Mouse (Mus musculus) ES-CJ7 (cell line): ENCODE measurements around the gene Ap5s1.

Experiments
- DNase-seq: peaks from one replicate; pipeline ENCODE4 v3.0.0; 2011; ENCODE audit warnings: low read depth, low spot score

Gene Ap5s1

GRCm38 (mm10) chr2:131187602-131187922, 19.3 kb upstream of the Ap5s1 start:
- no peak for DNase-seq

- DNase-seq = no peak
Measured at GRCm38 (mm10) chr2:131188311-131188710, 18.6 kb upstream of the Ap5s1 start.

DNA sequence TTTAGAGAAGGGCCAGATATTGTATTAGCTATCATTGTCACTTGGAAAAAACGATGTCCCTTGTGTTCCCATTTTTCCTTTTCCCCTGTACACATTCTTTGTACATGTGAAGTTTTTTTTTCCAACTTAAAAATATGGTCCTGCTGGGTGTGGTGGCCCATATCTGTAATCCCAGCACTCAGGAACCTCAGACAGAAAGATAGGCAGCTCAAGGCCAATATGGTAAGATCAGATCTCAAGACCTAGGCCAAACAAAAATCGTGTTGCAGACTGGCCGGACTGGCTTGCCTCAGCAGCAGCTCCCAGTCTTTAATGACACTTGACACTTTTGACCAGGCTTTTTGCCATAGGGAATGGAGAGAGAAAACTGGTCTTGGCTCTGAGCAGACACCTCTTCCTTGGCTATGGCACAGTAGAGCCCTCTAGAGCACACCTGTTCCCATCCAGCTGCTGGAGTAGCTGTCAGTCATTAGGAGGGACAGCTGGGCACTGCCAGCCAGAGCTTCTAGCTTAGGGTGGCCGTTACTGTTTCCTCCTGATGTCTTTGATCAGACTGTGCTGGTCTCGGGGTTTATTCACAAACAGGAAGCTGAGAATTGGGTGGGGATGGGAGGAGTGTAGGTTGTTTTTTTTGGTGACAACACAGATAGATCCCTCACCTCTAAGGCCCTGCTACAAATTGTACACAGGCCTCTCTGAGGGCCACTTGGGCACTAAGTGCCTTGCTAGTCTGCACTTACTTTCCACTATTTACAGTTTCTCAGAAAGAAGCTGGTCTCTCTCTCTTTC, 17.2 kb upstream of the Ap5s1 start:
- no peak for DNase-seq

- DNase-seq = no peak
Measured at GRCm38 (mm10) chr2:131190344-131191004, 16.4 kb upstream of the Ap5s1 start.

- DNase-seq = no peak
Measured at GRCm38 (mm10) chr2:131191005-131191390, 15.9 kb upstream of the Ap5s1 start.

DNA sequence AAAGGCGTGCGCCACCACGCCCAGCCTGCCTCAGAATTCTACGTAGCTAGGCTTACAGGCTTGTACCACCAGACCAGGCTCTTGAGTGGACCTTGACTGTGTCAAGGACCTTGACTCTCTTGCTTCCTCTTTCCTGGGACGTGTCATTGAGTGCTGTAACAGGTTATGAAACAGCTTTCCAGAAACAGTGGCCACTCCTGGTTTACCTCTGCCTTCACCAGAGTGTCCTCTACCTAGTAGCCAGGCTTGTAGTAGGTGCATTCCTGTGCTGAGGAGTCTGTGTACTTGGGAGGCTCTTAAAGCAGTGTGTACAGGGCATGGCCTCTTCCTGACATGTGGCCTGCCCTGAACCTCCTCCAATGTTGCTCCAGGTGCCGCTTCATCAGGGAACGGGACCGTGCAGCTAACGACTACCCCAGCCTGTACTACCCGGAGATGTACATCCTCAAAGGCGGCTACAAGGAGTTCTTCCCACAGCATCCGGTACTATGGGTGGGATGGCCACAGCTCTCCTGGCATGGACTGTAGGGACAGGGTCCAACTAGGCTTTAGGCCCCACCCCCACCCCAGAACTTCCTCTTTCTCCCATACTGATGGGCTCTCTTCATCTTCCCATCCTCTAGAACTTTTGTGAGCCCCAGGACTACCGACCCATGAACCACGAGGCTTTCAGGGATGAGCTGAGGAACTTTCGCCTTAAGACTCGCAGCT, 10.1 kb upstream of the Ap5s1 start:
- DNase-seq = no peak

DNA sequence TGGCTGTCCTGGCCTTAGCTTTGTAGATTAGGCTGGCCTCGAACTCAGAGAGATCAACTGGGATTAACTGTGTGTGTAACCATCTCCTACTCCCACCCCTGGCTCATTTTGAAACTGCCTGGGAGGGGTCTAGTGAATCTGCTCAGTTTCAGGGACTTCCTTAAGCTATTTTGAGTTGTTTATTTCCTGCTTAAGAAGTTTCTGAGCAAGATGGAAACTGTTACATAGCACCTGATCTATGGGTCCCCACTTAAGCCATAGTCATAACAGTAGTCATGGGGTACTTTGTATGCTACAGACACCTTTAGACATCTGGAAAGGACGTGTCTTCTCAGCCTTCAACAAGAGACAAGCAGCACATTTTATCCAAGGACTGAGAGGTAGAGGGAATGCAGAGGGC, 6.2 kb upstream of the Ap5s1 start:
- no peak for DNase-seq

DNA sequence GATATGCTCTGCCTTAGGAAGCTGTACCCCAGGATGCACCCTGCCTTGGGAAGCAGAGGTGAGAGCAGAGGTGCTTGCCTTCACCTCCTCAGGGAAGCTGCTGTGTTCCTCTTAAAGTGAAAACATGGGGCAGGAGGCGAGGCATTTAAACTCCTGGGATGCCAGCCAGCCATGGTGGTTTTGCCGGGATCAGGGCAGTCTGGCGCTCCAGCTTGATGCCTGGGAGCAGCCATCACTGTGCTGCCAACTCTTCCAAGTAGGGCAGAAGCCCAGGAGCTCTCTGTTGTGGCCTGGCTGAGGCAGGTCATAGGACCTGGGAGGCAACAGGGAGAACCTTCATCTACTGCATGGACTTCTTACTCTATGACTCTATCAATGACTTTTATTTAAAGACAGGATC, 5.6 kb upstream of the Ap5s1 start:
- DNase-seq = no peak

GRCm38 (mm10) chr2:131203816-131204409, 3.0 kb upstream of the Ap5s1 start:
- no peak for DNase-seq

DNA sequence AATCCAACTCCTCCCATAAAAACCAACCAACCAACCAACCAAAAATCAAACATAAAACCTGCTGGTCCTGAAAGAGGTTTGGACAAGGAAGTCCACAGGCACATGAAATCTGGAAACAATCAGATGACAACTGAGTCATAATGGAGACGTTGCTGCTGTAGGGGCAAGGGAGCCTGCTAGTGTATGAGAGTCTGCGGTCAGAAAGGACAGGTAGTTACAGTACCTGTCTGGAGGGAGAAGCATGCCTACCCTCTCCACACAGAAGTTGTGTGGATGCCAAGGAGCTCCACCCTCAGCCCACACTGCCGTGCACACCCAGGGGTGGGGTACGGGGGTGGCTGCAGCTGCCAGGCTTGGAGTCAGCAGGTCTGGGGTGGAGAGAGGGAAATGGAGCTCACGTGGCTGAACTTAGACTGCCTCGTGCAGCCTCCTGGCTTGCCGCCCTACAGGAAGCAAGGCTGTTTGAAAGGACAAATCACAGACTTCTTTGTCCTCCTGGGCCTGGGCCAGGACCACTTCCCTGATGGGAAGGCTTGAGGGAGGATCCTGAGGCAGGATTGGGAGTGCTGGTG, 2.4 kb upstream of the Ap5s1 start:
- DNase-seq = peak; percentile 21

- DNase-seq = no peak
Measured at GRCm38 (mm10) chr2:131205521-131206182, 1.2 kb upstream of the Ap5s1 start.

GRCm38 (mm10) chr2:131208356-131208755, 1.5 kb downstream of the Ap5s1 start:
- DNase-seq = no peak

- no peak for DNase-seq
Measured at GRCm38 (mm10) chr2:131209125-131209795, 2.4 kb downstream of the Ap5s1 start.

- DNase-seq = peak; percentile 95
Measured at GRCm38 (mm10) chr2:131209969-131210792, 3.3 kb downstream of the Ap5s1 start.

- DNase-seq = no peak
Measured at GRCm38 (mm10) chr2:131211026-131211615, 4.2 kb downstream of the Ap5s1 start.

DNA sequence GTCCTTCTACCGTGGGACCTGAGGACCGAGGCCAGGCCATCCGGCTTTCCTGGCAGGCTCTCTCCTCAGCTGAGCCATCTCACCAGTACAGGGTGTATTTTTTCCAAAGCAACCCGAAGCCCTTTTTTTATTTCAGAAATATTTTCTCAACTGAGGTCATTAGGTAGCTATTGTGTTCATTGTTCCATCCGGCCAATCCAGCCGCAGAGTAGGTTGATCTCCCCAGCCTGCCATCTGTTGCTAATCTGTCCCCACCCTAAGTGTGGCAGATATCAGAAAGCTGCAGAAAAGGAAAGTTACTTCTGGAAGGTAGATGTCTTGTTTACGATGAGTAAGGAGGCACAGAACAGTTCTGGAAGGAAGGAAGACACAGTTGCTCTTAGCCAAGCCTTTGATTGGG, 6.9 kb downstream of the Ap5s1 start:
- no peak for DNase-seq

GRCm38 (mm10) chr2:131215941-131216858, 9.3 kb downstream of the Ap5s1 start:
- DNase-seq = no peak

- no peak for DNase-seq
Measured at GRCm38 (mm10) chr2:131220030-131220429, 13.2 kb downstream of the Ap5s1 start.
